Mouse (Mus musculus) brain, embryonic 14.5 days (tissue): ENCODE data around the gene Peg12. TPM values are rescaled to one million over a fixed set of nuclear protein-coding genes. Genes with fewer than 3 reads are reported as not detected.

Source experiments
- DNase-seq: peaks from one replicate; pipeline ENCODE4 v3.0.0-alpha.2; 2011; ENCODE audit warnings: low read depth
- CTCF ChIP-seq: fragments of 200-500 bp; IDR thresholded peaks from 2 replicates; pipeline ENCODE4 v1.5.1; 2012; ENCODE audit warnings: inconsistent platforms, mild to moderate bottlenecking, moderate library complexity, borderline replicate concordance; ENCODE audit not compliant: insufficient read depth, insufficient read length; ENCODE audit errors: extremely low read depth
- POLR2A ChIP-seq: fragments of 200-500 bp; IDR thresholded peaks from 2 replicates; pipeline ENCODE4 v1.6.1; 2012; ENCODE audit warnings: mild to moderate bottlenecking, inconsistent platforms, borderline replicate concordance; ENCODE audit not compliant: poor library complexity, insufficient read depth, insufficient read length, severe bottlenecking; ENCODE audit errors: extremely low read depth
- polyA plus RNA-seq: library from polyadenylated mRNA; depleted of rRNA; stranded (reverse); fragments of >200 nt; gene quantifications from 2 replicates; pipeline ENCODE4 v1.2.3, GENCODE M21; 2012; rRNA removed

Peg12 gene
- polyA plus RNA-seq = 9.0 and 10.1 TPM in 2 replicates

DNA sequence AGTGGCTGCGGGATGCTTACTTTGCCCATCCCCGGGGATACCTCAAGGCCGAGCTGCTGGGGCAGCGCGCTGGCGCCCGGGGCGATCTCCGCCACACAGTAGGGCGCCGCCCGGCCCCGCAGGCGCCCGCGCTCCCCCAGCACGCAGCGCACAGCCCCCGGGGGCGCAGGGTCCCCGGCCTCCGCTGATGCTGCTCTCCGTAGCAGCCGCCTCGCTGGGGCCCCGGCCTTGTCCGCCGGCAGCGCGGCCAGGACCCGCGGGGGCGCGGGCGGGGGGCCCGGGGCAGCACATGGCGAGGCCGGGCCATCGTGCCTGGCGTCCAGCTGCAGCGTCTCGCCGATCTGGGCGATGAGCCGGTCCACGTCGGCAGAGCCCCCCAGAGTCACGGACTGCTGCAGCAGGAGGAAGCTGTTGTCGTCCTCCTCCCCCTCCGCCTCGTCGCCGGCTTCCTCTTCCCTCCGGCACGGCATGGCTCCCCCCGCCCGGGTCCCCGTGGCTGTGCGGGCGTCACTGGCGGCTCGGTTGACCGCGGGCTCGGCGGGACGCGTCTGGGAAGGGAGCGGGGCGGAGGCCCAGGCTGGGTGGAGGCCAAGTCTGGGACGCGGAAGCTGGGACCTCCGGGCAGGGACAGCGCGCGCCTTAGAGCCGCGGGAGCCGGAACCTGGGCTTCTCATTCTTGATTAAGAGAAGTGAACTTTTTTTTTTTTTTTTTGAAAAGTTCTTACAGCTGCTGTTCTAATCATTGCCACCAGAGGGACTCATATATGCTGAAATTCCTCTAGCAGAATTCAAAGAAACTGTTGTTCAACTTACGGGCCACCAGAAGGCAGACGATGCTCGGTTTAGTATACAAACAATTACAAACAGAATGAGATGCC, at the start of gene Peg12:
Peg12 (minus strand) TSS at position 633 of the 878 bp plus-strand sequence.
- peak; percentile 85 for DNase-seq
- TF ChIP-seq POLR2A (no peak), CTCF (peak; percentile 42; the same call in 1 of the 2 replicates)

DNA sequence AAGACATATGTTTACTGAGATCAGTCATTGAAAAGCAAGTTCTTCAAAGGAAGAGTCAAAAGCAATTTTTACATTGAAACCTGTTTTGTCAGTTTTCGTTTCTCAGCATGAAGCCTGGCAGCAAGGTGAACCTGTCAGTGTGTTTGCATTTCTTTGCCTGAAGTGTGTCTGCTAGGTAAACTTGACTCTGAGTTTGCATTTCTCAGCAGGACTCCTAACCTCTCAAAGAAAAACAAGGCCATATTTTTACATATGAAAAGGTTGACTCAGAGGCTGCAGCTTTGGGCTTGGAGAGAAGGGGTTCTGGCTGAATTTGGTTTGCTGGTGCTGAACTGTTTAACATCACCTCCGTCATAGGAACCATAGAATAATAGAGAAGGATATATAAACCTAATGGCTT, 21.8 kb upstream of the Peg12 start:
- TF ChIP-seq CTCF = no peak
- TF ChIP-seq POLR2A = no peak
- no peak for DNase-seq

DNA sequence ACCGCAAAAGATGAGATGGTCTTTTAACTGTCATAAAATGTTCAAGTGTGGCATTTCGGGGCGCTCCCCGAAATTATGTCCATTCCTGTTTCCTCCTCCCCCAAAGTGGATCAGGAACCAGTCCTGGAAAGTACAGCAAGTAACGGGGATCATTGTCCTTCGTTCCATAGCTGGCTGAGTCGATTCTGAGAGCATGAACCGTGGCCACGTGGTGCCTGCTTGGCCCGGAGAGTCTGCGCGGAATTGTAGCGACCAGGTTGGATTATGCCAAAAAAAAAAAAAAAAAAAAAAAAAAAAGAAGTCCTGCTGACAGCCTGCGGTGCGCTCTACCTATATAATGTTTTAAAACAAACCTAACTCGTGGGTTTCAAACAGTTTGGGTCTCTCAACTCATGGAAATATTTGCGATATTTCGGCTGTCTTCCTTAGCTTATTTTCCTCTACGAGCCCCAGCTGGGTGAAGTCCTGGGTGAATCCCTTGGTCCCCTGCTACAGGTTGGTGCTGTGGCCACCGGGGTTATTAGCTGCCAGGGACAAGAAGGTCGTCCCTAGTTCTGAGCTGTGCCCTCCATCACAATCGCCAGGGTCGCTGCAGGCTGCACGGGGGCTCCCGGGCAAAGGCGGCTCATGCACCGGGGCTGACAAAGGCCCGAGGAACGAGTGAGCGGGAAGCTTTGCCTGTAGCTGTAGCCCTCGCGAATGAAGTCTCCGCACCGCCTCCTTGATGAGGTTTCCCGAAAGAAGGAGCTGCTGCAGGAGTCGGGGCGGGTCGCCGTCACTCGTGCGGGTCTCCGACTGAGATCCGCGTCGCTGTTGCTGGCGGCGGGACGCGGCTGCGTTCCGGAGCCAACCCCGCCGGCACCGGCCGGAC, 1.1 kb downstream of the Peg12 start:
- TF ChIP-seq CTCF = no peak
- TF ChIP-seq POLR2A = no peak
- DNase-seq = peak; percentile 67

DNA sequence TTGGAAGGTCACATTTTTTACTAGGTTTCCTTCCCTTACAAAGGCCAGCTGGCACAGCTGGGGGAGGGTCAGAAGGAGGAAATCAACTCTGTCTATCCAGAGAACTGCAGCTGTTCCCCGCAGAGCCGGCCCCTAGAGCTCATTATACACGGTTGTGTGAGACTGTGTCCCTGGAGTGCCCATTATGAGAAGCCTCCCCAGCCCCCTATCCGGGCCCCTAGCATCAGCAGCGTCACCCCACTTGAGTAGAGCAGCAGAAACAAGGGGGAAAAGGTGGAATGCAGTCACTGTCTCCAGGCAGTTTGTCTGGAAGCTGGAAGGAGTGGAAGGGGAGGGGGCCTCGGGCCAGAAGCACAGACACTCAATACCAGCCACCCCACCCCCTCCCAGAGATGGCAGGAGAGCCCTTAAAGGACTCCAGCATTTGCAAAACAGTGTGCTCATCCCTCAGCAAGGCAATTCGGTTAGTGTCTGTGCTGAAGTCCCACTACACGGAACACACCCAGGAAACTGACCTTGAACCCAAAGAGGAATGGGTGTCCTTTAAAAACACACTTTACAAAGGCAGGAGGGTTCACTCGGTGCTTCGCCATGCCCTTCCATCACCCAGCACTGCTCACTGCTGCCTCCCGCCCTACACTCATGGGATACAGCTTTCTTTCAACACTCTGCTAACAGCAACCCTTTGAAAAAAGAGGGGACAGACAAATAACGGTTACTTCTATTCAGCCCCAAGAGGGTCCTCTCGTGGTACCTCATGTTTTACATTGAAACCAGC, 1.9 kb downstream of the Peg12 start:
- TF ChIP-seq CTCF = no peak
- no peak for TF ChIP-seq POLR2A
- peak; percentile 78 for DNase-seq

DNA sequence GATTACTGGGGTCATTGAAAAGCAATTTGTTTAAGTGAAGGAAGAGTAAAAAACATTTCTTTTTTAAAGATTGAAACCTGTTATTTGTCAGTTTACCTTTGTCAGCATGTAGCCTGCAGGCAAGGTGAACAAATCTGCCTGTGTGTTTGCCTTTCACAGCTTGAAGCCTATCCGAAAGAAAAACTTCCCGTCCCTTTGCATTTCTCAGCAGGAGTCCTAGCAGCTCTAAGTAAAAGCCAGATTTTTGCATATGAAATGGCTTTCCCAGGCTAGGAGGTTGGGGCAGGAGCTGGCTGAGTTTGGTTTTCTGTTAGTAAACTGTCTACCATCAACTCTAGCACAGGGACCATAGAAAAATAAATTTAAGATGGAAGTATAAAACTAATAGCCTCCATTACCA, 12.0 kb downstream of the Peg12 start:
- no peak for DNase-seq
- TF ChIP-seq CTCF = no peak
- TF ChIP-seq POLR2A = no peak

DNA sequence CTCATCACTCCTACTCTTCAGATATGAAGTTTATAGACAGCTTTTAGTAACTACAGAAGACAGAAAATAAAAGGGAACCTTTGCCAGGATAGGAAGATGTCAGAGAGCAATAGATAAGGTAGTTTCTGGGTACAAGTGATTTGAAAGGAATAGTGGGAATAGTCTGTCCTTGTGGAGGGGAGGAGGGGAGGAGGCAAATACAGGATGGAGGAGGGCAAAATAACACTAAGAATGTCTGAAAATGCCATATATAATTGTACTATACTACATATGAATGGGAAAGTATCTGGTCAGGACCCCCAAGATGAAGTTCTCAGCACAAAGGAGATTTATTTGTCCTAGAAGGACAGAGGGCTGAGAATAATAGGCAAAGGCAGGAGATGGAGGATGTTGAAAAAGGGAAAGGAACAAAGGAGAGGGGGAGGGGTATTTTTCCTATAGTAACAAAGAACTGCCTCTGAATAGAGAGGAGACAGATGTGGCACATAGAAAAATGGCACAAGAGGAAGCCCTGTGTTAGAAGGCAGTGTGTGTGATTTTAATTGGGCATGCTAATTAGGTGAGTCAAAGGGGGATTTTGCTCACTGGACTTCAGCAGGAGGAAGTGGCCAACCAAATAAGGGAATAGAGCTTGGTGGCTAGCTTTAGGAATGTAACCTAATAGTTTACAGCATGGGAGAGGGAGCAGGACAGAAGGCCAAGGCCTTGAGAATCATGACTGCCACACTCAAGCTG, 18.7 kb downstream of the Peg12 start:
- DNase-seq = peak; percentile 66
- TF ChIP-seq CTCF = no peak
- no peak for TF ChIP-seq POLR2A

DNA sequence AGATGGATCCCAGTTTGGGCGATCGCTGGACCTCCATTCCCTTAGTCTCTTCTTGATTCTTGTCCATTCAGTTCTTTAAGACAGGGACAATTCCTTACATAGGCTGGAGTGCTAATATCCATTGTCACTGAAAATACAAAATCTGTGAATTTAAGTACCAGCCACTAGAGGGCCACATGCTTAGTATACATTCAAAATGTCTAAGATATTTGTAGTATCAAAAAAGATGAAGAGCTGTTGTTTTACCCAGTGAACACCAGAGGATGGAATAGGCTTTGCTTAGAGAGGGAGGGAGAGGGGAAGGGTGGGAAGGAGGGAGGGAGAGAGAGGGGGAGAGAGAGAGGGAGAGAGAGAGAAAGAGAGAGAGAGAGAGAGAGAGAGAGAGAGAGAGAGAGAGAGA, 27.9 kb downstream of the Peg12 start:
- TF ChIP-seq CTCF = no peak
- peak; percentile 51 for DNase-seq

DNA sequence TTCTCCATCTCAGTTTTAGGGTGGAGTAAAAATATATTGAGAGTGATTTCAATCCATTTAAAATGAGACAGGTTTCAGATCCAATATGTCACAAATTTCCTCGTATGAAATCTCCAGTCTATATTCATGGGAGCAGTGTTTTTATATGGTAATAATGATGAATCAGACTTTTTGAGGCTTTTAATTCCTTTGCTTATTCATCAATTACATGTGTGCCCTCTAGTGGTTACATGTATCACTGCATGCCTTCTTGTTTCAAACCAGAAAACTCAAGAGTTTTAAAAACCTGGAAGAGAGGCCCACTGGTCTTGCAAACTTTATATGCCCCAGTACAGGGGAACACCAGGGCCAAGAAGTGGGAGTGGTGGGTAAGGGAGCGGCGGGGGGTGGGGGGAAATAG, 31.1 kb downstream of the Peg12 start:
- TF ChIP-seq POLR2A = no peak
- TF ChIP-seq CTCF = no peak
- DNase-seq = peak; percentile 44

DNA sequence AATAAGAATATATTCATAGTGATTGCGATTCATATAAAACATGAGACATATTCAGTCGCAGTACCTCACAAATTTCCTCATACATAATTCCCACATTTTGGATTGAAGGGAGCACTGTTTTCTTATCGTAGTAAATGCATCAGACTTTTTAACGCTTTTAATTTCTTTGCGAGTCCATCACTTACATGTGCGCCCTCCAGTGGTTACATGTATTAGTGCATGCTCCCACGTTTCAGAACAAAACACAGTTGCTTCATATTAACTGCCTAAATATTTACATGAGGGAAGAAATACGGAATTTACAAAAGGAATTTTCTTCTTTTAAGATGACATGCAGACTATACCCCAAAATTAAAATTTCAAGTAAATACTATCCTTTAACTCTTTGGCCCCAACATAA, 36.0 kb downstream of the Peg12 start:
- peak; percentile 57; the same call in 1 of the 2 replicates for TF ChIP-seq CTCF
- TF ChIP-seq POLR2A = no peak
- peak; percentile 71 for DNase-seq

DNA sequence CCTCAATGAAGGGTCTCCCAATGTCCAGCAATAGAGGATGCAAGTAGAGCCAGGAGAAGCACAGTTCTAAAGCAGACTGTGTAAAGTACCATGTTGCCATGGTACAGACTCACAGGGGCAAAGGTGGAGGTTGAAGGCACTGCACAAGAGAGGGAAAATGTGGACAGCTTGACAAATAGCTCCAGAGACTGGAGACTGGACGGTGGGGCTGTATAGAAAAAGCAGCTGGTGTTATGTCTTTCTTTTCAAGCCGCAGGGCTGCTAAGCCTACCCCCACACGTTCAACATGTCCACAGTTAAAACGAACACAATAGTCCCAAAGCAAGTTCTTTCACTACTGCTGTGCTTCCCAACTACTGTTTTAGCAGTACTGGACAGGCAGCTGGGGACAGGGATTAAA, 41.1 kb downstream of the Peg12 start:
- peak; percentile 71 for DNase-seq
- TF ChIP-seq POLR2A (no peak), CTCF (no peak)

DNA sequence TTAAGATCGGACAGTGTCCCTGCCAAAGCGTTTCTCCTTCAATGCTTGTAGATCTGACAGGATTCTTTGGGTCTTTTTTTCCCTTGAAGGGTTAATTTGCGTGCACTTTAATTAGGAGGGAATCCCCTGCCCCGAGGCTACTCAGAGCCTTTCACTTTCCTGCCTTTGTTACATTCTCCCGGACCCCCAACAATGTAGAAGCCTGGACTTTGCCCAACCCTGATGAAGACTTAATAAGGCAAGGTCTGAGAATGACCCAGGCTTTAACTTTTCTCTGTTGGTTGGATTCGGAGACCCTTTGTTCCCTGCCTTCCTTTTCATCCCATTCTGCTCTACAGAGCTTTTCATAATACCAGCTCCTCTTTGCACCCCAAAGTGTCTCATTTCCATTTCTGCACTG, 43.7 kb downstream of the Peg12 start:
- no peak for TF ChIP-seq CTCF
- TF ChIP-seq POLR2A = no peak
- peak; percentile 83 for DNase-seq
